Mouse (Mus musculus) embryonic facial prominence, embryonic 10.5 days (tissue): ENCODE measurements at regions not wholly inside any gene's neighbourhood (a gene's known extent, or its start where the extent isn't known, plus 50 kb on each side); places are given as distances from the start of the nearest gene placed in this dataset.

Source experiments
- DNase-seq: peaks from one replicate; pipeline ENCODE4 v3.0.0-alpha.2; 2017; ENCODE audit warnings: low spot score
- H3K27ac ChIP-seq: fragments of 300-500 bp; sonication (generic); replicated peaks from 2 replicates; pipeline ENCODE4 v1.5.1; 2016; ENCODE audit warnings: mild to moderate bottlenecking
- H3K27me3 ChIP-seq: fragments of 300-500 bp; sonication (generic); replicated peaks from 2 replicates; pipeline ENCODE4 v1.6.1; 2016; ENCODE audit warnings: low read depth, mild to moderate bottlenecking; ENCODE audit not compliant: poor library complexity, severe bottlenecking
- H3K36me3 ChIP-seq: fragments of 300-500 bp; sonication (generic); replicated peaks from 2 replicates; pipeline ENCODE4 v1.6.1; 2016; ENCODE audit warnings: mild to moderate bottlenecking, moderate library complexity
- H3K4me1 ChIP-seq: fragments of 300-500 bp; sonication (generic); 2 replicates; pipeline ENCODE4 v1.6.1; 2016
- H3K4me3 ChIP-seq: fragments of 300-500 bp; sonication (generic); 2 replicates; pipeline ENCODE4 v1.5.1; 2016; ENCODE audit warnings: mild to moderate bottlenecking, moderate library complexity
- H3K9me3 ChIP-seq: fragments of 300-500 bp; sonication (generic); 2 replicates; pipeline ENCODE4 v1.6.1; 2016; ENCODE audit warnings: mild to moderate bottlenecking
- WGBS: fragments of 180-500 bp; shearing (Covaris S2); methylation state at CpG from one replicate; pipeline ENCODE4 v1.1.7; 2016; 5-methylcytosine and 5-hydroxymethylcytosine counted together

DNA sequence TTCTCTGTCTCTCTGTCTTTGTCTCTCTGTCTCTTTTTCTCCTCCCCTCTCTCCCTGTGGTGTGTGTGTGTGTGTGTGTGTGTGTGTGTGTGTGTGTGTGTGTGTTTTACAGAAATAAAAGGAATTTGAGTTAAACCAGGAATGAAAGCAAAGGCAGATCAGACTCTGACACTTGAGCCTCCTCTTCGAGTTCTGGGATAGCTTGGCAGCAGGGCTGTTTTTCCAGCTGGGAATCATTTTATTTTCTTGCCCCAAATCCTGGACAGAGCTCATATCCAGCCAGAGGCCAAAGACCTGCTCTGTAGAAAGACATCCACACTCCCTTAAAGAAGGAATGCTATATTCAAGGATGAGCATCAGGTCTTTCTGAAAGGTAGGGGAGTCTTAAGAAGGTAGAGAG, 450.2 kb upstream of the Cdh11 start:
- H3K4me1 ChIP-seq, result peaks cover 35% of the 10 kb centered on the region
- no peaks in the 10 kb centered on the region for H3K27me3 ChIP-seq
- 7% methylated on average over 1 of the region's 1 CpGs for WGBS
- DNase-seq, result peak; percentile 60
- H3K36me3 ChIP-seq, result no peaks in the 10 kb centered on the region
- no peak overlapping the region for H3K4me3 ChIP-seq
- no peaks in the 10 kb centered on the region for H3K9me3 ChIP-seq
- H3K27ac ChIP-seq, result peak overlapping the region; percentile 73

DNA sequence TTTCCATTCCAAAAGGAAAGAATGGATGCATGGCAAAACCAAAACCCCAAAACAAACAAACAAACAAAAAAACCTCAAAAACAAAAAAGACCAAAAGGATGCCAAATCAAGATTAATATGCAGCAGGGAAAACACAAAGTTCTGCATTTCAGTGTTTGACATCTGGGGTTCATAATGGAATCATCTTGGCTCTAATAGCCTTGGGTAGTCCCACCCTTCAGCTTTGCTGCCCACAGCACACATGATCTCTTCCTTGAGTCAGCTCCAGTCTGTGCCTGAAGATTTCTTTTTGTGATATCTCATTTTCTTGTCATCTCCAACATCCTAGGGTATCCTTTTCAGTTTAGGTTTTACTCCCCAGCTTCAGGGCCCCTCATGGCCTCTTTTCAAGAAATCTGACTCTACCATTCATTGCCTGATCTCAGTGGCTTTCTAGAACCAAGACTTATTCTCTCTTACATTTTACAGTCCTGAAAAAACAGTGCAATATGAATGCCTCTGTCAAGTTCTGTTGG, 453.1 kb upstream of the Cdh11 start:
- no peak for DNase-seq
- H3K4me1 ChIP-seq, result peaks cover 20% of the 10 kb centered on the region
- no peaks in the 10 kb centered on the region for H3K36me3 ChIP-seq

GRCm38 (mm10) chr8:103244169-103244568, 458.7 kb upstream of the Cdh11 start:
- peaks cover 20% of the 10 kb centered on the region for H3K4me1 ChIP-seq
- no peak overlapping the region for H3K27ac ChIP-seq
- no peak overlapping the region for H3K4me3 ChIP-seq
- H3K27me3 ChIP-seq, result no peaks in the 10 kb centered on the region
- 73% methylated on average over 2 of the region's 2 CpGs for WGBS
- H3K36me3 ChIP-seq, result no peaks in the 10 kb centered on the region
- DNase-seq, result no peak
- H3K9me3 ChIP-seq, result no peaks in the 10 kb centered on the region

More for the DNA sequence above, 453.1 kb upstream of the Cdh11 start:
- no peaks in the 10 kb centered on the region for H3K9me3 ChIP-seq
- no peaks in the 10 kb centered on the region for H3K27me3 ChIP-seq
- no peak overlapping the region for H3K27ac ChIP-seq
- H3K4me3 ChIP-seq, result no peak overlapping the region

GRCm38 (mm10) chr8:103244658-103245057, 459.2 kb upstream of the Cdh11 start:
- WGBS, result 88% methylated on average over 6 of the region's 6 CpGs
- H3K9me3 ChIP-seq, result no peaks in the 10 kb centered on the region

GRCm38 (mm10) chr8:103245864-103246263, 460.4 kb upstream of the Cdh11 start:
- Histone ChIP-seq H3K9me3 (no peaks in the 10 kb centered on the region), H3K36me3 (no peaks in the 10 kb centered on the region), H3K27ac (peak overlapping the region; percentile 44; the same call in 1 of the 2 replicates), H3K4me3 (no peak overlapping the region), H3K27me3 (no peaks in the 10 kb centered on the region), H3K4me1 (peaks cover 20% of the 10 kb centered on the region)
- 22% methylated on average over 9 of the region's 9 CpGs for WGBS
- peak; percentile 27 for DNase-seq

More at GRCm38 (mm10) chr8:103244658-103245057, 459.2 kb upstream of the Cdh11 start:
- no peaks in the 10 kb centered on the region for H3K36me3 ChIP-seq
- peaks cover 20% of the 10 kb centered on the region for H3K4me1 ChIP-seq
- no peak for DNase-seq
- no peak overlapping the region for H3K4me3 ChIP-seq
- H3K27ac ChIP-seq, result peak overlapping the region; percentile 30
- H3K27me3 ChIP-seq, result no peaks in the 10 kb centered on the region

- Histone ChIP-seq H3K27me3 (no peaks in the 10 kb centered on the region), H3K27ac (no peak overlapping the region), H3K4me1 (no peaks in the 10 kb centered on the region), H3K4me3 (no peak overlapping the region), H3K9me3 (no peaks in the 10 kb centered on the region), H3K36me3 (no peaks in the 10 kb centered on the region)
- DNase-seq, result no peak
Measured at GRCm38 (mm10) chr8:103261236-103261635, 475.8 kb upstream of the Cdh11 start.

- no peak overlapping the region for H3K4me3 ChIP-seq
- DNase-seq, result no peak
- 87% methylated on average over 3 of the region's 3 CpGs for WGBS
- H3K27me3 ChIP-seq, result no peaks in the 10 kb centered on the region
- H3K36me3 ChIP-seq, result no peaks in the 10 kb centered on the region
- H3K9me3 ChIP-seq, result no peaks in the 10 kb centered on the region
- peaks cover 39% of the 10 kb centered on the region for H3K4me1 ChIP-seq
- peak overlapping the region; percentile 78; the same call in 1 of the 2 replicates for H3K27ac ChIP-seq
Measured at GRCm38 (mm10) chr8:103270035-103270434, 484.6 kb upstream of the Cdh11 start.

GRCm38 (mm10) chr8:103270815-103271553, 485.5 kb upstream of the Cdh11 start:
- peaks cover 39% of the 10 kb centered on the region for H3K4me1 ChIP-seq
- DNase-seq, result peak; percentile 35
- H3K4me3 ChIP-seq, result no peak overlapping the region
- no peaks in the 10 kb centered on the region for H3K27me3 ChIP-seq
- H3K36me3 ChIP-seq, result no peaks in the 10 kb centered on the region
- H3K27ac ChIP-seq, result peak overlapping the region; percentile 78
- 22% methylated on average over 9 of the region's 9 CpGs for WGBS
- H3K9me3 ChIP-seq, result no peaks in the 10 kb centered on the region

GRCm38 (mm10) chr8:103272305-103273079, 487.1 kb upstream of the Cdh11 start:
- H3K4me3 ChIP-seq, result no peak overlapping the region
- peaks cover 39% of the 10 kb centered on the region for H3K4me1 ChIP-seq
- no peaks in the 10 kb centered on the region for H3K27me3 ChIP-seq
- H3K27ac ChIP-seq, result peak overlapping the region; percentile 78
- H3K36me3 ChIP-seq, result no peaks in the 10 kb centered on the region
- WGBS, result 19% methylated on average over 5 of the region's 5 CpGs
- peak; percentile 33 for DNase-seq
- no peaks in the 10 kb centered on the region for H3K9me3 ChIP-seq

DNA sequence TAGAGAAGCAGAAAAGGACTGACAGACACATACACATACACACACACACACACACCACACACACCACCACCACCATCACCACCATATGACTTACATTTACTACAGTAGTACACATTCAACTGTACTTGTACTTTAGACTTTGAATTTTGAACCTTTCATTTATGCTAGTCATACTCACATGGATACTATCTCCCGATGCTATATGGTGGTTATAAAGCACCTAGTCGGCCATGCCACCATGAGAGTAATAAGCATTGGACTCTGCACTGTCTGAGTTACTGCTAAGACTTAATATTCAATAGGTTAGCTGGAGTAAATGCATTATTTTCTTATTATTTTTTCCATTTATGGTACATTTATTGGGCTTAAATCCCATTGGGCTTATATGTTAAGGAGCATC, 488.0 kb upstream of the Cdh11 start:
- no peaks in the 10 kb centered on the region for H3K9me3 ChIP-seq
- WGBS, result 95% methylated on average over 2 of the region's 2 CpGs
- no peak for DNase-seq
- H3K36me3 ChIP-seq, result no peaks in the 10 kb centered on the region
- H3K4me1 ChIP-seq, result peaks cover 39% of the 10 kb centered on the region
- no peak overlapping the region for H3K27ac ChIP-seq
- H3K4me3 ChIP-seq, result no peak overlapping the region
- no peaks in the 10 kb centered on the region for H3K27me3 ChIP-seq

DNA sequence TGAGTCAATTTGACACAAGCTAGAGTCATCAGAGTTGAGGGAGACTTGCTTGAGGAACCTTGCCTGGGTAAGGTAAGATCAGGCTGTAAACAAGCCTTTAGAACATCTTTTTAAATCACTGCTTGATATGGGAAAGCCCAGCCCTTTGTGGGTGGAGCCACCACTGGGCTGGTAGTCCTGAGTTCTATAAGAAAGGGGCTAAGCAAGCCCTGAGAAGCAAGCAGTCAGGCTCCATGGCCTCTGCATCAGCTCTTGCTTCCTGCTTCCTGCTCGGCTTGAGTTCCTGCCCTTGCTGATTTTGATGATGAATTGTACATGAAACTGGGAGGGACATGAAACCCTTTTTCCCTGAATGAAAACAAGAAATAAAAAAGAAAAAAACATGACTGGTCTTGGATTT, 496.4 kb upstream of the Cdh11 start:
- H3K9me3 ChIP-seq, result no peaks in the 10 kb centered on the region
- H3K27ac ChIP-seq, result peak overlapping the region; percentile 35; the same call in 1 of the 2 replicates
- H3K4me1 ChIP-seq, result 0 out of 2 replicates have a peak, but pooled peaks cover 4% of the 10 kb centered on the region
- no peaks in the 10 kb centered on the region for H3K36me3 ChIP-seq
- H3K27me3 ChIP-seq, result no peaks in the 10 kb centered on the region
- H3K4me3 ChIP-seq, result no peak overlapping the region
- DNase-seq, result no peak
- 35% methylated on average over 1 of the region's 1 CpGs for WGBS

- H3K27me3 ChIP-seq, result peaks cover 10% of the 10 kb centered on the region; the same call in 1 of the 2 replicates
- no peak overlapping the region for H3K4me3 ChIP-seq
- H3K27ac ChIP-seq, result no peak overlapping the region
- H3K4me1 ChIP-seq, result peaks cover 17% of the 10 kb centered on the region
- no peak for DNase-seq
- no peaks in the 10 kb centered on the region for H3K36me3 ChIP-seq
- H3K9me3 ChIP-seq, result no peaks in the 10 kb centered on the region
- WGBS, result 67% methylated on average over 12 of the region's 12 CpGs
Measured at GRCm38 (mm10) chr8:103288561-103288974, 503.1 kb upstream of the Cdh11 start.
